Comparison of ENCODE assay signal across 28 mouse cellular contexts in the genomic region with DNA sequence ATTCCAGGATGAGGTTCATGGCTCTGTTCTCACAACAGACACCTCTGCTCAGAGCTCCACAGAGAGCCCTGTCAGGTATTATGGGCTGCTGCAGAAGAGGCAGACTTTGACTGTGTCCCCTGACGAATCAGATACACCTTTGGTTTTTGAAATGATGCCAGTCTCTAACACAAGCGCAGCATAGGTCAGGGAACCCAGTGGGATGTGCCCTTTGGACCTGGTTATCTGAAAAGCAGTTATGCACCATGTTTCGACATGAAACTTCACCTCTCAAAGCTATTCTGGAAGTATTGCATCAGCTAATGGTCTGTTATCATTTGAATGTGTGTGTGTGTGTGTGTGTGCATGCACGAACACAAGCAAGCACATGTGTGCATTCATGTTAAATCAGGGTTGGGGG. TPM values are rescaled to one million over a fixed set of nuclear protein-coding genes. Genes with fewer than 3 reads are reported as not detected.
DNase-seq lines count a peak whose midpoint lies in the region; ATAC-seq lines count a peak whose summit lies in the region.
"Had no signal": no experiment of that assay in that cellular context is flagged by ENCODE, and none has a peak within 500 bp of the region (broad histone marks: within the 10 kb centered on the region; RNA-seq: fewer than 3 reads in every experiment).

A gene (minus strand): TSS at position 114 of the 400 bp plus-strand sequence.

- no peaks in the 10 kb centered on the region for H3K36me3 ChIP-seq in kidney, embryonic 14.5 days (ENCODE audit: control insufficient read depth, insufficient read depth, low read length)
- no peaks in the 10 kb centered on the region for H3K36me3 ChIP-seq in intestine, embryonic 14.5 days (ENCODE audit: control insufficient read depth, insufficient read depth, low read length)
- no peaks in the 10 kb centered on the region for H3K36me3 ChIP-seq in liver, embryonic 16.5 days (ENCODE audit: control insufficient read depth, insufficient read depth)
- H3K36me3 ChIP-seq: neural tube, embryonic 15.5 days had no signal

- no peak within 1 kb of the TSS for H3K4me3 ChIP-seq in kidney, embryonic 14.5 days (ENCODE audit: low read length)
- no peak within 1 kb of the TSS for H3K4me3 ChIP-seq in intestine, embryonic 14.5 days (ENCODE audit: low read depth, low read length)
- peak within 1 kb of the TSS; percentile 6; the same call in 1 of the 2 replicates for H3K4me3 ChIP-seq in liver, embryonic 16.5 days (ENCODE audit: low read depth, low read length)
- H3K4me3 ChIP-seq: neural tube, embryonic 15.5 days had no signal

- intact Hi-C loops in left cerebral cortex, postnatal 4 days (cut with DNase I) = no loop called here

- H3K27ac ChIP-seq in kidney, embryonic 14.5 days (ENCODE audit: low read depth, low read length) = no peak within 1 kb of the TSS
- no peak within 1 kb of the TSS for H3K27ac ChIP-seq in intestine, embryonic 14.5 days (ENCODE audit: low read depth)
- peak within 1 kb of the TSS; percentile 43 for H3K27ac ChIP-seq in liver, embryonic 16.5 days (ENCODE audit: low read length)
- H3K27ac ChIP-seq: hindbrain, embryonic 14.5 days; neural tube, embryonic 15.5 days had no signal

- DNase-seq in kidney, adult 8-10 months = peak; percentile 11 to 16
- DNase-seq in 416B (ENCODE audit: low read depth) = peak; percentile 12
- DNase-seq in intestine, embryonic 14.5 days (ENCODE audit: low spot score) = peak; percentile 50
- no peak for DNase-seq in left cerebral cortex, adult 18-20 months (ENCODE audit: low spot score in 2 of 2)
- no peak for DNase-seq in layer of hippocampus, postnatal 36 days
- DNase-seq in left cerebral cortex, postnatal 4 days = no peak
- DNase-seq: adrenal gland, adult 8-10 months; cerebellum, adult 9-10 months; forebrain, postnatal 0 days; gastrocnemius, postnatal 25 days; heart, postnatal 4 days; kidney, postnatal 14 days; layer of hippocampus, adult 9-11 months; lung, adult 2 months; lung, postnatal 14 days had no signal

- no peak within 1 kb of the TSS for H3K4me2 ChIP-seq in kidney, embryonic 14.5 days (replicated peaks; ENCODE audit: low read depth, low read length)
- H3K4me2 ChIP-seq in intestine, embryonic 14.5 days (ENCODE audit: low read length) = no peak within 1 kb of the TSS
- H3K4me2 ChIP-seq in liver, embryonic 16.5 days (ENCODE audit: low read depth, low read length) = peak within 1 kb of the TSS; percentile 12; the same call in 1 of the 2 replicates
- H3K4me2 ChIP-seq: hindbrain, embryonic 14.5 days; midbrain, embryonic 11.5 days; neural tube, embryonic 15.5 days had no signal

- H3K27me3 ChIP-seq in kidney, embryonic 14.5 days (ENCODE audit: control insufficient read depth, insufficient read depth, low read length) = no peaks in the 10 kb centered on the region
- no peaks in the 10 kb centered on the region for H3K27me3 ChIP-seq in intestine, embryonic 14.5 days (replicated peaks; ENCODE audit: control insufficient read depth, insufficient read depth, low read length)
- H3K27me3 ChIP-seq in liver, embryonic 16.5 days (ENCODE audit: control insufficient read depth, insufficient read depth, low read depth, low read length) = peaks cover 5% of the 10 kb centered on the region; the same call in 1 of the 2 replicates
- H3K27me3 ChIP-seq: neural tube, embryonic 15.5 days had no signal

- no peaks in the 10 kb centered on the region for H3K9me3 ChIP-seq in kidney, embryonic 14.5 days (ENCODE audit: control insufficient read depth, low read length)
- H3K9me3 ChIP-seq in intestine, embryonic 14.5 days (ENCODE audit: control insufficient read depth, low read length) = no peaks in the 10 kb centered on the region
- H3K9me3 ChIP-seq in liver, embryonic 16.5 days (replicated peaks; ENCODE audit: control insufficient read depth, low read length) = no peaks in the 10 kb centered on the region
- H3K9me3 ChIP-seq: neural tube, embryonic 15.5 days had no signal

- ATAC-seq in kidney, embryonic 14.5 days (ENCODE audit: low FRiP score, low TSS enrichment) = no peak
- ATAC-seq in intestine, embryonic 14.5 days (replicated peaks; ENCODE audit: low FRiP score, low TSS enrichment, low read depth) = peak; percentile 52; the same call in 1 of the 2 replicates
- peak; percentile 91 for ATAC-seq in liver, embryonic 16.5 days (ENCODE audit: low read depth)
- ATAC-seq: forebrain, postnatal 0 days; inflammation-experienced regulatory T-cells, adult 6 months had no signal

- WGBS in kidney, embryonic 14.5 days = 81% methylated on average over 4 of the region's 4 CpGs
- 71% methylated on average over 4 of the region's 4 CpGs for WGBS in intestine, embryonic 14.5 days
- 42% methylated on average over 4 of the region's 4 CpGs for WGBS in liver, embryonic 16.5 days (ENCODE audit: insufficient replicate concordance)

- H3K4me1 ChIP-seq in kidney, embryonic 14.5 days (ENCODE audit: control insufficient read depth, insufficient read depth, low read length) = no peaks in the 10 kb centered on the region
- no peaks in the 10 kb centered on the region for H3K4me1 ChIP-seq in intestine, embryonic 14.5 days (replicated peaks; ENCODE audit: control insufficient read depth, insufficient read depth, low read length)
- H3K4me1 ChIP-seq in liver, embryonic 16.5 days (ENCODE audit: control insufficient read depth, low read depth, low read length) = no peaks in the 10 kb centered on the region
- H3K4me1 ChIP-seq: neural tube, embryonic 15.5 days had no signal

- no peak within 1 kb of the TSS for H3K9ac ChIP-seq in kidney, embryonic 14.5 days (ENCODE audit: low read depth, low read length)
- H3K9ac ChIP-seq in intestine, embryonic 14.5 days (ENCODE audit: low read length) = no peak within 1 kb of the TSS
- no peak within 1 kb of the TSS for H3K9ac ChIP-seq in liver, embryonic 16.5 days (ENCODE audit: low read depth, low read length)
- H3K9ac ChIP-seq: forebrain, postnatal 0 days; hindbrain, embryonic 14.5 days; neural tube, embryonic 15.5 days had no signal

RNA-seq across cellular contexts. Expression of the gene that starts here (rescaled TPM):
- polyA plus RNA-seq in kidney, embryonic 14.5 days (2014; fragmentation: Nextera tagmentation; extraction: Ambion mirVana) = 0.23 TPM in 1 of 2 replicates, not detected in the other
- 1.9 and 4.6 TPM in 2 replicates for polyA plus RNA-seq in intestine, embryonic 14.5 days (2014; fragmentation: Nextera tagmentation; extraction: Ambion mirVana)
- polyA plus RNA-seq in liver, embryonic 16.5 days (2015; fragmentation: Nextera tagmentation; extraction: Ambion mirVana) = 89.7 and 110 TPM in 2 replicates
- total RNA-seq in left cerebral cortex, adult 18-20 months (2021) = under 1 TPM; 0.30 to 0.44 TPM
- not detected for total RNA-seq in layer of hippocampus, postnatal 36 days (2021)
- total RNA-seq in left cerebral cortex, postnatal 4 days (2021) = not detected
- total RNA-seq: adrenal gland, adult 8-10 months; forebrain, postnatal 0 days; gastrocnemius, postnatal 25 days; heart, adult 8-10 months; MEL; midbrain, postnatal 0 days had no signal
- polyA plus RNA-seq: C2C12; embryonic facial prominence, embryonic 11.5 days; forebrain, embryonic 11.5 days; hindbrain, embryonic 14.5 days; inflammation-experienced regulatory T-cells, adult 6 months; limb, embryonic 11.5 days; midbrain, embryonic 11.5 days; neural tube, embryonic 15.5 days had no signal

Comparison
In these comparisons a context has a peak if more than half of its experiments do, and no peak if none do; other contexts are left out.
1. RNA of the gene that starts here (polyA plus RNA-seq): 89.7 to 110 TPM in liver, embryonic 16.5 days; 1.9 to 4.6 TPM in intestine, embryonic 14.5 days and 0.23 TPM in kidney, embryonic 14.5 days; every median in the first group is over 10 times any median in the second.
2. DNase-seq: peak in kidney, adult 8-10 months (2 of 2), 416B (single experiment) and intestine, embryonic 14.5 days (single experiment); none in left cerebral cortex, adult 18-20 months (0 of 2), layer of hippocampus, postnatal 36 days (0 of 2) and left cerebral cortex, postnatal 4 days (single experiment).